Mouse (Mus musculus): ENCODE measurements around the gene Kat6b. TPM values are rescaled to one million over a fixed set of nuclear protein-coding genes. Genes with fewer than 3 reads are reported as not detected.

The Kat6b gene
- polyA plus RNA-seq, 1 experiment from 2014 or later: 7.2 TPM

GRCm38 (mm10) chr14:21559447-21559846 is 78.2 kb downstream of the Kat6b start:
- H3K4me2 ChIP-seq (ENCODE audit: low read length): no peak overlapping the region
- H3K4me1 ChIP-seq (replicated peaks; ENCODE audit: insufficient read depth, low read length): peaks cover 14% of the 10 kb centered on the region
- no peaks in the 10 kb centered on the region for H3K27me3 ChIP-seq (ENCODE audit: insufficient read depth, low read length)
- H3K4me3 ChIP-seq (replicated peaks; ENCODE audit: low read depth, low read length): no peak overlapping the region
- no peak overlapping the region for H3K27ac ChIP-seq
- H3K36me3 ChIP-seq (ENCODE audit: insufficient read depth, low read length): no peaks in the 10 kb centered on the region
- TF ChIP-seq CTCF (IDR thresholded peaks at IDR 0.05; ENCODE audit: low read depth): no peak
- DNase-seq (ENCODE audit: low spot score): no peak
- ATAC-seq (replicated peaks; ENCODE audit: low FRiP score, low read depth): no peak
- 73% methylated on average over 7 of the region's 7 CpGs for WGBS
- no peaks in the 10 kb centered on the region for H3K9me3 ChIP-seq (replicated peaks; ENCODE audit: low read length)
- no peak overlapping the region for H3K9ac ChIP-seq (ENCODE audit: low read depth, low read length)

- Histone ChIP-seq H3K4me1 (replicated peaks; ENCODE audit: insufficient read depth, low read length) (peaks cover 14% of the 10 kb centered on the region), H3K4me3 (replicated peaks; ENCODE audit: low read depth, low read length) (no peak overlapping the region), H3K4me2 (ENCODE audit: low read length) (no peak overlapping the region), H3K9ac (ENCODE audit: low read depth, low read length) (no peak overlapping the region), H3K27me3 (ENCODE audit: insufficient read depth, low read length) (no peaks in the 10 kb centered on the region), H3K9me3 (replicated peaks; ENCODE audit: low read length) (no peaks in the 10 kb centered on the region), H3K27ac (no peak overlapping the region), H3K36me3 (ENCODE audit: insufficient read depth, low read length) (no peaks in the 10 kb centered on the region)
- DNase-seq (ENCODE audit: low spot score) (no peak), ATAC-seq (replicated peaks; ENCODE audit: low FRiP score, low read depth) (no peak)
- no peak for TF ChIP-seq CTCF (IDR thresholded peaks at IDR 0.05; ENCODE audit: low read depth)
- WGBS: 74% methylated on average over 11 of the region's 11 CpGs
These were observed 79.4 kb downstream of the Kat6b start for GRCm38 (mm10) chr14:21560481-21561209.

- no peak overlapping the region for H3K4me3 ChIP-seq (replicated peaks; ENCODE audit: low read depth, low read length)
- H3K9ac ChIP-seq (ENCODE audit: low read depth, low read length): no peak overlapping the region
- no peak for TF ChIP-seq CTCF (IDR thresholded peaks at IDR 0.05; ENCODE audit: low read depth)
- no peak overlapping the region for H3K4me2 ChIP-seq (ENCODE audit: low read length)
- H3K4me1 ChIP-seq (replicated peaks; ENCODE audit: insufficient read depth, low read length): peaks cover 14% of the 10 kb centered on the region
- no peak overlapping the region for H3K27ac ChIP-seq
- WGBS: 92% methylated on average over 8 of the region's 8 CpGs
- no peaks in the 10 kb centered on the region for H3K27me3 ChIP-seq (ENCODE audit: insufficient read depth, low read length)
- no peak for ATAC-seq (replicated peaks; ENCODE audit: low FRiP score, low read depth)
- no peaks in the 10 kb centered on the region for H3K9me3 ChIP-seq (replicated peaks; ENCODE audit: low read length)
- no peak for DNase-seq (ENCODE audit: low spot score)
- H3K36me3 ChIP-seq (ENCODE audit: insufficient read depth, low read length): no peaks in the 10 kb centered on the region
These were observed 80.3 kb downstream of the Kat6b start for GRCm38 (mm10) chr14:21561396-21562065.

GRCm38 (mm10) chr14:21563584-21564118 is 82.4 kb downstream of the Kat6b start:
- peaks cover 8% of the 10 kb centered on the region for H3K4me1 ChIP-seq (replicated peaks; ENCODE audit: insufficient read depth, low read length)
- H3K27ac ChIP-seq: no peak overlapping the region
- TF ChIP-seq CTCF (IDR thresholded peaks at IDR 0.05; ENCODE audit: low read depth): no peak
- no peak overlapping the region for H3K4me3 ChIP-seq (replicated peaks; ENCODE audit: low read depth, low read length)
- 51% methylated on average over 4 of the region's 4 CpGs for WGBS
- no peak for DNase-seq (ENCODE audit: low spot score)
- ATAC-seq (replicated peaks; ENCODE audit: low FRiP score, low read depth): no peak
- no peak overlapping the region for H3K4me2 ChIP-seq (ENCODE audit: low read length)
- H3K9me3 ChIP-seq (replicated peaks; ENCODE audit: low read length): no peaks in the 10 kb centered on the region
- no peak overlapping the region for H3K9ac ChIP-seq (ENCODE audit: low read depth, low read length)
- H3K27me3 ChIP-seq (ENCODE audit: insufficient read depth, low read length): no peaks in the 10 kb centered on the region
- no peaks in the 10 kb centered on the region; the same call in 1 of the 2 replicates for H3K36me3 ChIP-seq (ENCODE audit: insufficient read depth, low read length)

GRCm38 (mm10) chr14:21565541-21566353 is 84.5 kb downstream of the Kat6b start:
- Histone ChIP-seq H3K4me1 (replicated peaks; ENCODE audit: insufficient read depth, low read length) (no peaks in the 10 kb centered on the region), H3K9ac (ENCODE audit: low read depth, low read length) (no peak overlapping the region), H3K27me3 (ENCODE audit: insufficient read depth, low read length) (no peaks in the 10 kb centered on the region), H3K9me3 (replicated peaks; ENCODE audit: low read length) (no peaks in the 10 kb centered on the region), H3K27ac (no peak overlapping the region), H3K4me2 (ENCODE audit: low read length) (no peak overlapping the region), H3K36me3 (ENCODE audit: insufficient read depth, low read length) (no peaks in the 10 kb centered on the region; the same call in 1 of the 2 replicates), H3K4me3 (replicated peaks; ENCODE audit: low read depth, low read length) (no peak overlapping the region)
- DNase-seq (ENCODE audit: low spot score) (no peak), ATAC-seq (replicated peaks; ENCODE audit: low FRiP score, low read depth) (no peak)
- WGBS: 72% methylated on average over 10 of the region's 10 CpGs
- TF ChIP-seq CTCF (IDR thresholded peaks at IDR 0.05; ENCODE audit: low read depth): no peak

Measured in kidney, postnatal 0 days (tissue).